Mouse (Mus musculus): ENCODE data around the gene Klre1. TPM values are rescaled to one million over a fixed set of nuclear protein-coding genes. Genes with fewer than 3 reads are reported as not detected.
"Not testable (repeated sequence)": the region's sequence is repeated elsewhere in the genome, so short reads cannot be mapped to it uniquely, and the experiment has no call there.

The Klre1 gene
- polyA plus RNA-seq, 1 experiment from 2014 or later: not detected

GRCm38 (mm10) chr6:129608372-129608771, 30.7 kb downstream of the Klre1 start:
- no peak overlapping the region for H3K4me2 ChIP-seq

GRCm38 (mm10) chr6:129623735-129624134, 46.0 kb downstream of the Klre1 start, which contains the start of gene Klrk1:
TSS of gene Klrk1 (minus strand) at chr6:129623864.
- Histone ChIP-seq H3K4me3 (no peak within 1 kb of the TSS), H3K9ac (no peak within 1 kb of the TSS), H3K27me3 (no peaks in the 10 kb centered on the region), H3K27ac (no peak within 1 kb of the TSS), H3K9me3 (no peaks in the 10 kb centered on the region), H3K4me1 (no peaks in the 10 kb centered on the region), H3K36me3 (no peaks in the 10 kb centered on the region), H3K4me2 (no peak within 1 kb of the TSS)
- 75% methylated on average over 4 of the region's 4 CpGs for WGBS
- ATAC-seq (ENCODE audit: insufficient number of reproducible peaks, low FRiP score, low TSS enrichment, low read depth): no peak

More at GRCm38 (mm10) chr6:129608372-129608771, 30.7 kb downstream of the Klre1 start:
- Histone ChIP-seq H3K27ac (no peak overlapping the region), H3K27me3 (no peaks in the 10 kb centered on the region), H3K36me3 (no peaks in the 10 kb centered on the region), H3K9ac (no peak overlapping the region), H3K9me3 (no peaks in the 10 kb centered on the region), H3K4me1 (no peaks in the 10 kb centered on the region), H3K4me3 (no peak overlapping the region)
- ATAC-seq (ENCODE audit: insufficient number of reproducible peaks, low FRiP score, low TSS enrichment, low read depth): no peak

- H3K4me3 ChIP-seq; H3K9me3 ChIP-seq; H3K27ac ChIP-seq; H3K27me3 ChIP-seq; H3K9ac ChIP-seq; H3K4me1 ChIP-seq; H3K4me2 ChIP-seq; H3K36me3 ChIP-seq; ATAC-seq (ENCODE audit: insufficient number of reproducible peaks, low FRiP score, low TSS enrichment, low read depth): not testable (repeated sequence)
- 83% methylated on average over 2 of the region's 2 CpGs for WGBS
These were observed 53.3 kb downstream of the Klre1 start for GRCm38 (mm10) chr6:129631046-129631445.

Other genes starting within 250 kb of the Klre1 start
- gene 4922502D21Rik, start 246.1 kb upstream of the Klre1 start, polyA plus RNA-seq (2015; fragmentation: Nextera tagmentation; extraction: Ambion mirVana): not detected in 2 replicates
- 1.0 and 2.0 TPM in 2 replicates for gene Clec12a, start 235.2 kb upstream of the Klre1 start, polyA plus RNA-seq (2015; fragmentation: Nextera tagmentation; extraction: Ambion mirVana)
- gene Clec12b, start 192.0 kb upstream of the Klre1 start, polyA plus RNA-seq (2015; fragmentation: Nextera tagmentation; extraction: Ambion mirVana): not detected in 2 replicates
- gene Clec1b, start 180.6 kb upstream of the Klre1 start, polyA plus RNA-seq (2015; fragmentation: Nextera tagmentation; extraction: Ambion mirVana): 0.38 and 0.83 TPM in 2 replicates
- 0.09 and 0.14 TPM in 2 replicates for gene Clec9a, start 169.0 kb upstream of the Klre1 start, polyA plus RNA-seq (2015; fragmentation: Nextera tagmentation; extraction: Ambion mirVana)
- 3.2 and 3.8 TPM in 2 replicates for gene Clec1a, start 125.9 kb upstream of the Klre1 start, polyA plus RNA-seq (2015; fragmentation: Nextera tagmentation; extraction: Ambion mirVana)
- not detected in 2 replicates for gene Olr1, start 70.7 kb upstream of the Klre1 start, polyA plus RNA-seq (2015; fragmentation: Nextera tagmentation; extraction: Ambion mirVana)
- gene Tmem52b, start 65.3 kb upstream of the Klre1 start, polyA plus RNA-seq (2015; fragmentation: Nextera tagmentation; extraction: Ambion mirVana): 0.19 and 0.22 TPM in 2 replicates
- 47.8 and 48.9 TPM in 2 replicates for gene Gabarapl1, start 44.7 kb upstream of the Klre1 start, polyA plus RNA-seq (2015; fragmentation: Nextera tagmentation; extraction: Ambion mirVana)
- not detected in 2 replicates for gene Klrd1, start 13.9 kb downstream of the Klre1 start, polyA plus RNA-seq (2015; fragmentation: Nextera tagmentation; extraction: Ambion mirVana)
- not detected in 2 replicates for gene Klrk1, start 46.0 kb downstream of the Klre1 start, polyA plus RNA-seq (2015; fragmentation: Nextera tagmentation; extraction: Ambion mirVana)
- gene Klrc3, start 65.4 kb downstream of the Klre1 start, polyA plus RNA-seq (2015; fragmentation: Nextera tagmentation; extraction: Ambion mirVana): not detected in 2 replicates
- not detected in 2 replicates for gene Klrc2, start 82.8 kb downstream of the Klre1 start, polyA plus RNA-seq (2015; fragmentation: Nextera tagmentation; extraction: Ambion mirVana)
- not detected in 2 replicates for gene Klrc1, start 101.1 kb downstream of the Klre1 start, polyA plus RNA-seq (2015; fragmentation: Nextera tagmentation; extraction: Ambion mirVana)
- gene Klri1, start 139.2 kb downstream of the Klre1 start, polyA plus RNA-seq (2015; fragmentation: Nextera tagmentation; extraction: Ambion mirVana): not detected in 2 replicates
- gene Klri2, start 162.6 kb downstream of the Klre1 start, polyA plus RNA-seq (2015; fragmentation: Nextera tagmentation; extraction: Ambion mirVana): not detected in 2 replicates
- gene Gm156, start 206.4 kb downstream of the Klre1 start, polyA plus RNA-seq (2015; fragmentation: Nextera tagmentation; extraction: Ambion mirVana): not detected in 2 replicates

Data from limb, embryonic 15.5 days (tissue).